Mouse (Mus musculus) brain, embryonic 14.5 days (tissue): ENCODE measurements at regions not wholly inside any gene's neighbourhood (a gene's known extent, or its start where the extent isn't known, plus 50 kb on each side); places are given as distances from the start of the nearest gene placed in this dataset.

Experiments used
- CTCF ChIP-seq: fragments of 200-500 bp; IDR thresholded peaks from 2 replicates; pipeline ENCODE4 v1.5.1; 2012; ENCODE audit warnings: inconsistent platforms, mild to moderate bottlenecking, moderate library complexity, borderline replicate concordance; ENCODE audit not compliant: insufficient read depth, insufficient read length; ENCODE audit errors: extremely low read depth
- POLR2A ChIP-seq: fragments of 200-500 bp; IDR thresholded peaks from 2 replicates; pipeline ENCODE4 v1.6.1; 2012; ENCODE audit warnings: mild to moderate bottlenecking, inconsistent platforms, borderline replicate concordance; ENCODE audit not compliant: poor library complexity, insufficient read depth, insufficient read length, severe bottlenecking; ENCODE audit errors: extremely low read depth

DNA sequence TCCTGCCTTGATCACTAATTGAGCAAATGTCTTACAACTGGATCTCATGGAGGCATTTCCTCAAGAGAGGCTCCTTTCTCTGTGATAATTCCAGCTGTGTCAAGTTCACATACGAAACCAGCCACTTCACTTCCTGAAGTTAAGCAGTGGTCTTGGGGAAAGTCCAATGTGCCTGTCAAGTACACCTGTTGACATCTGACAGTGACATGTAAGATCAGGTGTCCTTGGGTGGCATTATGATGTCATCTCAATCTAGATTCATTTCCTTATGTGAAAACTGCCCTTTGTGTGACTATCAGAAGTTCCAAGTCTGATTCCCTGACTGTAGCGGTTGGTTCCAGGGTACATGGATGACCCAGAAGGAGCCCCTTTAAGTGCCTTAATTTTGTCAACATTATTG lies 646.5 kb downstream of the Ryr2 start:
- TF ChIP-seq CTCF (no peak), POLR2A (no peak)
